Mouse (Mus musculus): ENCODE data around the gene Slc6a12.
"Not testable (repeated sequence)": the region's sequence is repeated elsewhere in the genome, so short reads cannot be mapped to it uniquely, and the experiment has no call there.

Gene Slc6a12

DNA sequence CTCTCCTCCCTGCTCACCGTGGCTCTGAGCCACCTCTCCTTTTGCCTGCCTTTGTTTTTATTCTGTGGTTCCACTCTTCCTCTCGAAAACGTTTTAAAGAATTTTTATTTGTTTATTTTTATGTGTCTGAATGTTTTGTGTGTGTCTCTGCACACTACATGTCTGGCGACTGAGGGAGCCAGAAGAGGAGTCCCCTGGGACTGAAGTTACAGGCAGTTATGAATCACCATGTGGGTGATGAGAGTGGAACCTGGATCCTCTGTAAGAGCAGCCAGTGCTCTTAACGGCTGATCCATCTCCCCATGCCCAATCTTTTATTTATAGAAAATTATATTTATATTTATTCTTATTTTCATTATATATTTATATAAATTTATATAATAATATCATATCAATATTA lies 1.5 kb downstream of the Slc6a12 start:
- DNase-seq, result no peak

GRCm38 (mm10) chr6:121346428-121346827 lies 3.6 kb downstream of the Slc6a12 start:
- no peak for DNase-seq

GRCm38 (mm10) chr6:121352276-121352675 lies 9.4 kb downstream of the Slc6a12 start:
- no peak for DNase-seq

- DNase-seq, result no peak
These were observed 13.2 kb downstream of the Slc6a12 start for GRCm38 (mm10) chr6:121356041-121356440.

GRCm38 (mm10) chr6:121357232-121357631 lies 14.4 kb downstream of the Slc6a12 start:
- no peak for DNase-seq

DNA sequence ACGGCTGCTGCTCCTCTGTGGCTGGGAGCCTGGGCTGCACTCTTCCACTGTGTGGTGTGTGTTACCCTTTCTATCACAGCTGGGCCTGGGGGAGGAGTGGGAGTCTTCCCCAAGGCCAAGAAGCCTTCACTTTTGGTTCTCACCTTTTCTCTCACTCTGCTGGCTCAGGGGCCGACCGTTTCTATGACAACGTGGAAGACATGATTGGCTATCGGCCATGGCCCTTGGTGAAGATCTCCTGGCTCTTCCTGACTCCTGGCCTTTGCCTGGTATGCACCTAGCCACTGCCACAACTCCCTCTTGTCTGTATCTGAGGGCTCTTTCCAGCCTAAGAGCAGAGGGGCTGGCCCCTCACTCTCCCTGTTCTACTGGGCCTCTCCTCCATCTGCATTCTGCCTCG lies 20.2 kb downstream of the Slc6a12 start:
- no peak for DNase-seq

DNA sequence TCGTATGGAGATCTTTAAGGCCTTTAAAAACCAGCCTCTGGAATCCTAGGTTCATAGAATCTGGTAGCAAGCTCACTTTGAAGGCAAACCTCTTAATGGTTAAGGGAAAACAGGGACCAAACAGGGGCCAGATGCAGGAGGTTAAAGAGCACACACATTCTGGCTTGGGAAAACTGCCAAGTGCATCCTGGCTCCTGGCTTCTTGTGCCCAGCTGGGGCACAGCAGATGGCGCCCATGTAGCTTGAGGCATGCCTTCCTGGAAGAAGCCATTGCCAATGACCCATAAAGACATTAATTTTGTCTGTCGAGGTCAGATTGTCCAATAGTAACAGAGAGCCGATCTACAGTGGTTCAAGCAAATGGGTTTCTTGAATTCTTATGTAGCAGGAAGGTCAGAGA lies 21.1 kb downstream of the Slc6a12 start:
- DNase-seq, result no peak

DNA sequence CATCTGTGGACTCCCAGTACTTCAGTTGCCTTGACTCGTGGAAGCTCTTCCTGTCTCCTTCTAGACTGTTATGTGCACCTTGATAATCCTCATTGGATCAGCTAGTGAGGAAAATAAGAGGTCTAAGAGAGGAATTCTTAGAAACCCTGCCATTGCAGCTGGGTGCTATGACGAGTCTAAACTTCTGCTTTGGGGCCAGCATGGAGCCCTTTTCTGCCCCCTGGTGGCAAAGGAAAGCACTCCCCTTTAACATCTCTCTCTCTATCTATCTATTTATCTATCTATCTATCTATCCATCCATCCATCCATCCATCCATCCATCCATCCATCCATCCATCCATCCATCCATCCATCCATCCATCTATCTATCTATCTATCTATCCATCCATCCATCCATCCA lies 23.7 kb downstream of the Slc6a12 start:
- DNase-seq, result not testable (repeated sequence)

DNA sequence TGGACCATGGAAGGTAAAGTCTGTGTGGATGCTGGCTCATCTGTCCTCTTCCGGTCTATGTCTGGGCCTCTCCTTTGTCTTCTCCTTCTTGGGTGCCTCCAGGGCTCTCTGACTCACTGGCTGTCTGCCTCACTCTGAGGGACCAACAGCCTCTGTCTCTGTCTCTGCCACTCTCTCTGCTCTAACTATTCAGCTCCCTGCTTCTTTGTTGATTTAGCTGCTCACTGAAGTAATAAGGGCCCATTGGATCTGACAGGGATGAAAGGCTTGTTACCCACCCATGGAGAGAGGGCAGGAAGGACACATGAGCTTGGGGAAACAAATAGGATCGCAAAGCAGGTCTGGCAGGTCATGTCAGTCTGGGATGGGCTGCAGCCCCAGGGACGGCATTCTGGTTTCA lies 24.2 kb downstream of the Slc6a12 start:
- DNase-seq, result no peak

DNA sequence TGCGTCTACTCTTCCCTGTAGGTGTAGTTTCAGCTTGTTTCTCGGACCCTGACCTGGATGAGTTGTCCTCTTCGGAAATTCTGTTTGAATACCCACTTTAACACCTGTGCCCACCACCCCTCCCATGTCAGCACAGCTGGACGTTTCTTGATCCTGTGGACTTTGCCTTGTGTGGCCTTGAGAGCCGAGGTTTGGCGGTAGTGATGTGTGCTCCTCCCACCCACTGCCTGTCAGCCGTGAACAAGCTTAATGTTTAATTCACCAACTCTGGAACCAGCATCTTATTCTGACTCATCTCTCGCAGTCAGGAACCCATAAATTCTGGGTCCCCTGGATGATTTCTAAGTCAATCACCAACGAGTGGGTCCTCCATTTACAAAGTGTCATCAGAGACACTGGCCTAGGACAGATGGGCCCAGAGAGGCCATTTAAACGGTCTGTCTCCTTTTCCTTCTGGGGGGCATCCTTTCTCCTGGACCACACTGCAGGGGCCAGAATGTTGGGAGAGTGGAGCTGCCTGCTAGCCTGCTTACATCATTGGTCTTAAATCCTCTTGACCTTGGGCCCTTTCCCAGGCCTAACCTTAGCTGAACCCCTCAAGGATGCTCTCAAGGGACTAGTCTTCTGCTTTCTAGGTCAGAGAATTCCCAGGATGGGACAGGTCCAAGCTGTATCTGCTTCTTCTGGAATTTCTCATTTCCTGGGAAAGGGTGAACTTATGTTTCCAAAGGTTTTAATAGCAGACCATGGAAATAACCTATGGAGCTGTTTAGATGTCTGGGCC lies 28.5 kb downstream of the Slc6a12 start:
- no peak for DNase-seq

DNA sequence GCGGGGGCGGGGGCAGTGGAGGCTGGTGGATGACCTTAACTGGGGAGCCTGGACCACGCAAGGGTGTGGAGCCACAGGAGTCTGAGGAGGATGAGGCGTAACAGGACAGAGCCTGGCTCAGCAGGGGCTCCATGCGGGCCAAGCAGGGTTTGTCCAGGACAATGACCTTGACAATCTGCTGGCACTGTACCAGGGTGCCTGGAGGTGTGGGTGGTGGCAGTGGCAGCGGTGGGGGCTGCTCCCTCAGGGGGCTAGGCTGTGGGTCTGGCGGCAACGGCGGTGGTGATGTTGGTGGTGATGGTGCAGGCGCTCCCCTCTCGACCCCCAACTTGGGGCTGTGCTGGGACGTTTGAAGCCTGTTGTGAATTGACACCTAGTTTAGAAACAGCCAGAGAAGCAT lies 33.3 kb downstream of the Slc6a12 start:
- no peak for DNase-seq

GRCm38 (mm10) chr6:121378256-121378655 lies 35.4 kb downstream of the Slc6a12 start:
- no peak for DNase-seq

DNA sequence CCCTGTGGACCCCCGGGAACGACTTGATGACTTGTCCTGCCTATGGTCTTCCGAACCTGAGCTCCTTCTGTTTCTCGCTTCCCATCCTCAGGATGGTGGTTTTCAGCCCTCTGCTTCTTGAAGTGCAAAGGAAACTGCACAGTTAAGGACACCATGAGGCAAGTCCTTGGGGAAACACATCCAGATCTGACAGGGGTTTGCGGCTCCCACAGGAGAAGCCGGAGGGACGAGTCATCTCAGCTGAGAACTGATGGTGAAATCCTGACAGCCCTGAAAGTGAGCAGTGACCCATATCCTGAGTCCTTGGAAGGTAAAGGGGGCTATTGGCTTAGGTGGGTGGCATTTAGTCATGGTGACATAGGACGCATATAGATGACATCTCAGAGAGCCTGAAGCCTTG lies 37.7 kb downstream of the Slc6a12 start:
- DNase-seq, result no peak

GRCm38 (mm10) chr6:121382071-121382470 lies 39.2 kb downstream of the Slc6a12 start:
- DNase-seq, result no peak

DNA sequence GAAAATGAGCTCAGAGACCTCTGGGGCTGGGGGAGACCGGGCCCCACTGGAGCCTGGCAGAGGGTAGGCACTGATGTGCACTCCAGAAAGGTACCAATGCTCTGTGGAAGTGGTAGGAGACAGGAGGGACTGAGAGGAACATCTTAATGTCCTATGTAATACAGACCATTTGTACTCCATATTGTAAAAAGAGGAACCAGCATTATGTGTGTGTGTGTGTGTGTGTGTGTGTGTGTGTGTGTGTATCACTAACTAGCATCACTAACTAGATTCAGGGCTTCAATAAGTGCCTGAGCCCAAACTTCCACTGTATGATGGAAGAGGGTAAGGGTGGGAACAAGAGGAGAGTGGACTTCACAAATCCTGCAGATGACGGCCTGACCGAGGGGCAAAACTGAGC lies 42.5 kb downstream of the Slc6a12 start:
- DNase-seq, result no peak

- DNase-seq, result no peak
These were observed 49.9 kb downstream of the Slc6a12 start for GRCm38 (mm10) chr6:121392610-121393252.

DNA sequence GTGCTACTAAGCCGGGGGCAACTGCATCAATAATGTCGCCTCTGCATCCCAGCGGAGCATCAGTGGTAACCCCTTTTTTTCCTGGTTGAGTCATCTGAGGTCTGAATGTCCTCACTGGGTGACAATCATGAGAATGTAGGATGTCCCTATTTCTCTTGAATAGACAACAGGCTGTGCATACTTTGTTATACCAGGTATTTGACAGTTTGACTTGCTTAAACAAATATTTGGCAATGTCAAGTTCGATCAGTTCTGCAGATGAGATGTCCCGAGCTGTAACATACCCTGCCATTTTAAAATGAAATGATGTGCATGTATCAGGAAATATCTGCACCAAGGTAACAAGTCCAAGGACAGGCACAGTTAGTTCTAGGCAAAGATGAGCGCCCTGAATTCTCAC lies 58.3 kb downstream of the Slc6a12 start:
- no peak for DNase-seq

GRCm38 (mm10) chr6:121401826-121402660 lies 59.2 kb downstream of the Slc6a12 start:
- DNase-seq, result no peak

GRCm38 (mm10) chr6:121402661-121403244 lies 59.9 kb downstream of the Slc6a12 start:
- no peak for DNase-seq

DNA sequence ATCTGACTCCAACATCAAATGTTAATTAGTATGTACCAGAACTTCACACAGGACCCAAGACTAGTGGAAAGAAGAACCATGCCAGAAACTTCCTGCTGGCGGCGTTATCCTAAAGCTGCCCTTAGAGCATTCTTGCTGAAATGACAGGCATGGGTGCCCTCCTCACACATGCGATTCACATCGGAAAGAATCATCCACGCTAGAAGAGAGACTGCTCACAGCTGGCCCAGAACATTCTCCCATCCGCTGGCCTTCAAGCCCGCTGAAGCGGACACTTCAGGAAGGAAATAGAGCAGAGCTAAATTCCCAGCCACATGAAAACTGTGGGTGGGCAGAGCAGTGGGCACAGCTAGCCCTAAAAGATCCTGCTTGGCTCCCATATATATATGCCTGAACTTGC lies 62.4 kb downstream of the Slc6a12 start:
- DNase-seq, result no peak

DNA sequence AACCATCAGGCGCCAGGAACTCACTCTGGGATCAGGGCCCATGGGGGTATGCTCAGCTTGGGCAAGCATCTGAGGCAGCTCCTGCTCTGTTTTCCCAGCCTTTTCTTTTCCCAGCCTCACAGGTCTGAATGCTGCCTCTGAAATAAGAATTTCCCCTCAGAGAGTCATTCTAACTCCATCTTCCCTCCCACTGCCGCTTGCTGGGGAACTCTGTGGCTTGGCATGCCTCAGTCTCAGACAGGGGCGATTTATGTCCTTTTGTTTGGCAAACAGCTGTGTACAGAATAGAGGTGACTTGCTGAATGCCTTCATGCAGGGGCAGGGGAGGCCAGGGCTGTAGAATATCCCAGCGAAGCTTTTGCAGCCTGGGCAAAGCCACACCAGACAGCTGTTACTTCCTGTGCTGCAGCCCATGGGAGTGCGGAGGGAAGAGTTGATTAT lies 64.7 kb downstream of the Slc6a12 start:
- no peak for DNase-seq

DNA sequence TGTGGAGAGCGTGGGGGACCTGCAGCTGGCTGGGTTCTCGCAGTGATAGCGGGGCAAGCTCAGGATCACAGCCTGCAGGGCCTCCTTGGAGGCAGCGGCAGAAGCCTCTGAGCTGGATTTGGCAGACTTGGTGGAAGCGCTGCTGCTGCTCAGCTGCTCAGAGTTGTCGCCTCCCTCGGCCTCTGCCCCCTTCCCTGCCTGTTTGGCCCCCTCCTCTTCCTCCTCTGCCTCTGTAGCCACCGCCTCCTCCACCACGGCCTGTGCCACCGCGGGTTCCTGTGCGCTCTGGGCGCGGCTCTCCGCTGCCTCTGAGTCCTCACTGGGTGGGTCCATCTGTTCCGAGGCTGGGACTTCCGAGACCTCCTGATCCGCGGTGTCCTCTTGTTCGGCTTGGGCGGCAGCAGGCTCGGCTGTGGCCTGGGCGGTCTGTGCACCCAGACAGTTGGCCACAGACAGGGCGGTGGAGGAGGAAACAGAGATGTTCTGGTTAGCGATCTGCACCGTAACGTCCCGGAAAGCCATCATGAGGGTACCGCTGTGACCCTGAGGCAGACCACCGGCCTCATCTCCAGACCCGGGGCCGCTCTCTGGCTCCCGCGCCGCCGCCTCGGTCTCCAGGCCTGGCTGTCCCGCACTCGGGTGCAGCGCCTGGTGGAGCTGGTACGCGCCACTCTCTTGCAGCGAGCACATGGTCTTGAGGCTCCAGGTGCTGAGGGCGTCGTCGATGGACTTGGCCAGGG lies 69.9 kb downstream of the Slc6a12 start:
- no peak for DNase-seq
